Mouse (Mus musculus) liver, adult 2 months (tissue): ENCODE data around the gene Fam92b.

Experiments used
- CTCF ChIP-seq: fragments of 200-500 bp; IDR thresholded peaks from 2 replicates; pipeline ENCODE4 v1.5.1; 2011; ENCODE audit warnings: low read depth, low read length, control low read depth
- POLR2A ChIP-seq: fragments of 200-500 bp; IDR thresholded peaks from 2 replicates; pipeline ENCODE4 v1.6.1; 2011; ENCODE audit warnings: low read length, control low read depth; ENCODE audit not compliant: insufficient read depth; ENCODE audit errors: extremely low read depth

DNA sequence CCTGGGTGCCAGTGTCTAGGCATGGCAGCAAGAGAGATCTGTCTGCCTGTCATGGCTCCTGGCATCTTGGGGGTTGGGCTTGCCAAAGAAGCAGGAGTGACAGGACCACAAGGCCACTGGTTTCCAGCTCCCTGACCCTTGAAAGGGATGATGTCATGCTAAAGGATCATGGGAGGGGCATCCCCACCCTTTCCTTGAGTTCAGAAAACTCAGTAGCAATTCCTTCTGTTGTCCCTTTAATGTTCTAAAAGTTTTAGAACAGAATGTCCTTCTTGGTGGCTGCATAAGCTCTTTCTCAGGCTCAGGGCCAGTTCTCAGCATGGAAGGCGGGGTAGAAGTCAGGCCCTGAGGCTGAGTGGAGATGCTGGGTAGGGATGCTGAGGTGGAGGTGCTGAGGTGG lies 4.1 kb downstream of the Fam92b start:
- no peak for TF ChIP-seq CTCF
- no peak for TF ChIP-seq POLR2A
